Mouse (Mus musculus) ovary, postnatal 14 days (tissue): Measurements from ENCODE around the gene Rapgef2.

Experiments used
- DNase-seq: peaks from one replicate; pipeline ENCODE4 v3.0.0; 2022; ENCODE audit warnings: low spot score

Rapgef2 gene

DNA sequence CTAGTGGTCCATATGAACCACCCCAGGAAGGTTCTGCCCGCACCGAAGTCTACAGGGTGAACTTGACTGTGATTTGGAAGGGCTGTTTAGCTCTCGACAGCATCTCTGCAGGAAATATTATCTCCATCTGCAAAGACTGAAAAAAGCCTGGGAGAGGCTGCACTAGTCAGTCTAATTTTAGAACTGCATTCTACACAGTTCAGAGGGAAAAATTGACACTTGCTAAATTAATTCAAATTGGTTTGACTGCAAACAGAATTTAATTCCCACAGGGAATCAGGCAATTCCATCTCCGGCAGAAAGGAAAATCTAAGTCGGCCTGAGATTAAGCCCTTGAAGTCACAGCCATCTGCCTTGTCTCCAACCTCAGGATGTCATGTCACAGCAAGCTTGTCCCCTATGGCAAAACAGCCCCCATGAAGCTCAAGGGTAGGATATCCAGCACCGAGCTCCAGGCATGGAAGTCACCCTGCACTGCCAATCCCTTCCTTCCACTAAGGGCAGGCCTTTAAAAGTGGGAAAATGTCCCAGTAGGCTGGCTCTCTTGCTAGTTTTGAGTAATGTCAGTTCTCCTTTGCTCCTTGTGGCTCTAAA lies 262.5 kb downstream of the Rapgef2 start:
- DNase-seq: no peak

DNA sequence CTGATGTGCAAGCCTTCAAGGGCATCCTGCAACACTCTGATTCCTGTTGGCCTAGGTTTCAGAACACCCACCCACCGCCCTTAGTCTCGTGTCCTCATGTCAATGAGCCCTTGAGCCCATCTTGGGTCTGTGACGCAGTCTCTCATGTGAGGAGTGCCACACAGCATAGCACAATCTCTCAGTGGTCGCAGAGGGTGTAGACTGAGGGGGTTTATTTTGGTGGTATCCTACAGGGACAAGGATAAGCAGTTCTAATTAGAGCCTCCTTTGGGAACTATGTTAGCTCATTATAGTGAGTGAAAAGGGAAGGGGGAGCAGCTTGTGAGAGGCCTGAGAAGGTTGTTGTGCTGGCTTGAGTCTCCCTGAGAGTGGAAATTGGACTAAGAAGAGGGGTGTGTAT lies 263.6 kb downstream of the Rapgef2 start:
- no peak for DNase-seq

DNA sequence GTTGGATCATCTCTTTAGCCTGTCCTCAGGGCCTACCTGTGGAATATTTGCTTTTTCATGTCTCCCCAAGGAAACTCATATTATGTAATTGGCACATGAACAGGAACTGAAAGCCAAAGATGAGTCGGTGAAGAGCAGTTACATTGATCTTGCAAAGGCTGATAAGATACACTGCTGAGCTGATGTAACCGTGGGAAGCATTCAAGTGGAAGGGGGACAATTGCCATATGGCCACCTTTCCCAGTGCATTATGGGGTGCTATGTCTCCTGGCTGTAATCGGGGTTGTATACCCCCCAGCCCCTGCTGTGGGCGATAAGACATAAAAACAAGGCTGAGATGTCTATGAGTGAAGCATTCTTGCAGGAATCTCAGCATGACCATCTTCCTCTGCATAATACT lies 268.9 kb downstream of the Rapgef2 start:
- DNase-seq: no peak

DNA sequence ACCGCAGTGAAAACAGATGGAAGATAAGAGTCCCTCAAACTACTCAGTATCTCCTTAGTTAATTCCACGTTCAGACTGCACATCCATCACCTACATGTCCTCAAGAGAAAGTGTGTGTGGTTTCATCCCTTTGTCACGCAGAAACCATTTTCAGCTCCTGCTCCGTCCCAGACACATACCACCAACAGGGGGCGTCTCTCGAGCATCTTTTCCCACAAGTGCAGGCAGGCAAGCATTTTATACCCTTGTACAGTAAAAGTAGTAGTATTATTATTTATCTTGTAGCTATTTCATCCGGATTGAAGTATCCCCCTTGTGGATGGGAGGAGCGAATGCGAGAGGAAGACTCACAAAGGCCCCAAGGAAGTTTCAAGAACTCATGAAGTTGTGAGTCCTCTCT lies 269.5 kb downstream of the Rapgef2 start:
- no peak for DNase-seq

DNA sequence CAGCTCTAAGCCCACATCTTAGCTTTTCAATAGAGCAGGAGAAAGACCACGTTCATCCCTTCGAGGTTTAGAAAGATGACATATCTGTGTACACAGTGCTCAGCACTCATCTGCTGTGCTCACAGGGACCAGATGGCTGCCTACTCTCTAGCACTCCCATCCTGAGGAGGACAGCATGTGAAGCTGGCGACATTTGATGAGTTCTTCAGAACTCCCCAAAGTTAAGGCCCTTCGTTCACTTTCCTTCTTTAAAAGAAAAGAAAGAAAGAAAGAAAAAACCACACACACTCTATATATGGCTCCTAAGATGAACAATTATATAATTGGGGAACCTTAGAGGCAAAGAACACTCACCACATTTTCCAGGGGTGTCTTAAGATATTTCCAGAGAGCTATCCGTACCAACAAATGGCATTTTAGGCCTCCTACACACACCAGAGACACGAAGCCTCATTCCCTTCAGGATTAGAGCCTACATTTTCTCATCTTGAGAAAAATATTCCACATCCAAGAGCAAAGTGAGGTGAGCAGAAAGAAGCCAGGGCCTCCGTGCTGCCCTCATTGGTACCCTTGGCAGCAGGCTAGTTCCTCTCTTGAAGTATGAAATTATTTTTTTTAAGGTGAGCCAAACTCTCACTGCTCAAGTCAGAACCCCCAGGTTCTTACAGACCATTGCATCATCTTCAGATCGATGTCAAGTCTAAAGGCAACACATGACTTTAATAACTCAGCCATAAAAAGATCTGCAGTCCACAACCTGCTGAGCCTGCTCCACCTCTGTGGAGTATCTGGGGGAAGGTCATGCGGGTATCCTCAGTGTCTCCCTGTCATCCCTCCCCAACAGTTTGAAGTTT lies 270.5 kb downstream of the Rapgef2 start:
- DNase-seq: no peak
